Mouse (Mus musculus) kidney, embryonic 16.5 days (tissue): ENCODE data around the gene Hectd1. TPM values are rescaled to one million over a fixed set of nuclear protein-coding genes. Genes with fewer than 3 reads are reported as not detected.

ENCODE experiments used
- ATAC-seq: fragments of 200-750 bp; cut with Nextera tagmentation; 2 replicates; pipeline ENCODE4 v1.8.0; 2017; ENCODE audit warnings: moderate TSS enrichment; ENCODE audit not compliant: low FRiP score, low TSS enrichment
- H3K27ac ChIP-seq: fragments of 300-500 bp; sonication (generic); 2 replicates; pipeline ENCODE4 v1.5.1; 2014; ENCODE audit warnings: low read length
- H3K27me3 ChIP-seq: fragments of 300-500 bp; sonication (generic); 2 replicates; pipeline ENCODE4 v1.6.1; 2014; ENCODE audit warnings: low read length, control low read depth, mixed read lengths; ENCODE audit not compliant: insufficient read depth
- H3K36me3 ChIP-seq: fragments of 300-500 bp; sonication (generic); 2 replicates; pipeline ENCODE4 v1.6.1; 2014; ENCODE audit warnings: low read length, control low read depth, mixed read lengths; ENCODE audit not compliant: insufficient read depth
- H3K4me1 ChIP-seq: fragments of 300-500 bp; sonication (generic); 2 replicates; pipeline ENCODE4 v1.6.1; 2014; ENCODE audit warnings: low read length, control low read depth, mixed read lengths; ENCODE audit not compliant: insufficient read depth
- H3K4me2 ChIP-seq: fragments of 300-500 bp; sonication (generic); replicated peaks from 2 replicates; pipeline ENCODE4 v1.6.1; 2014; ENCODE audit warnings: low read depth, low read length
- H3K4me3 ChIP-seq: fragments of 300-500 bp; sonication (generic); 2 replicates; pipeline ENCODE4 v1.5.1; 2014; ENCODE audit warnings: mild to moderate bottlenecking, low read length
- H3K9ac ChIP-seq: fragments of 300-500 bp; sonication (generic); replicated peaks from 2 replicates; pipeline ENCODE4 v1.6.1; 2014; ENCODE audit warnings: low read length
- H3K9me3 ChIP-seq: fragments of 300-500 bp; sonication (generic); 2 replicates; pipeline ENCODE4 v1.6.1; 2016; ENCODE audit warnings: low read length, control low read depth
- WGBS: fragments of 180-500 bp; shearing (Covaris S2); extraction: QIAGEN DNeasy Blood & Tissue Kit; methylation state at CpG from one replicate; pipeline ENCODE4 v1.1.7; 2014; 5-methylcytosine and 5-hydroxymethylcytosine counted together
- polyA plus RNA-seq: library from polyadenylated mRNA; unstranded; fragments of >200 nt; fragmentation: Nextera tagmentation; extraction: Ambion mirVana; gene quantifications from 2 replicates; pipeline ENCODE4 v1.2.1, GENCODE M21; 2015

Gene Hectd1
- polyA plus RNA-seq, 1 experiment from 2014 or later, result 37.3 TPM

DNA sequence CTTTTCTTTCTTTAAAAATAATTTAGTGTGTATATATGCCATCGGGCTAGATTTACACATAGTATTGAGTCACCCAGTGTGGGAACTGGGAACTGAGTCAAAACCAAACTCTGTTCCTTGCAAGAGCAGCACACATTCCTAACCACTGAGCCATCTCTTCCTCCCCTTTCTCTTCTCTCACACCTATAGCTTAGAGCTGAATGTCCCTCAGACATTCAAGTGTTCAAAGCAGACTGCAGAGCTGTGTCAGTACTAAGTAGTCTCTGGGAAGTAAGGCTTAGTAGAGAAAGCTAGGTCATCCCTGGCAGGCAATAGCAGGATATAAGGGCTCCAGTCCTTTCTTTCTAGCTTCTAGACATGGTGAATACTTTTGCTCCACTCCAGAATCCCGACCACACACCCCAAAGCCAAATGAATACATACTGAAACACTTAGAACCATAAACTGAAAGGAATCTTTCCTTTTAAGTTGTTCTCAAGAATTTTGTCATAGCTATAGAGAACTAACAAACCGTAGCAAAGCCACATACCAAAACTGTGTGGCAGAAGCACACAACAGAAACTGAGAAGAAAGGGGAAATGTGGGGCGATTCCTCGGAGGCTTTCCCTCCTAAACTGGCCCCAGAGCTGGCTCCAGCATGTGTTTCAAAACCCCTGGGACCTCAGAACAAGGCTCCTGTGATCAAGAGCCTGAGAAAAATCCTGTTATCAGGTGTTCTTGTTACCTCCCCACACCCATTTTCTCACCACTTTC is 17.8 kb downstream of the Hectd1 start:
- Histone ChIP-seq H3K9me3 (no peaks in the 10 kb centered on the region; the same call in 1 of the 2 replicates), H3K4me2 (no peak overlapping the region), H3K27ac (no peak overlapping the region), H3K4me1 (peaks cover 4% of the 10 kb centered on the region; the same call in 1 of the 2 replicates), H3K9ac (no peak overlapping the region), H3K27me3 (no peaks in the 10 kb centered on the region), H3K36me3 (peaks cover 13% of the 10 kb centered on the region; the same call in 1 of the 2 replicates), H3K4me3 (no peak overlapping the region)
- ATAC-seq, result no peak
- 80% methylated on average over 5 of the region's 5 CpGs for WGBS

DNA sequence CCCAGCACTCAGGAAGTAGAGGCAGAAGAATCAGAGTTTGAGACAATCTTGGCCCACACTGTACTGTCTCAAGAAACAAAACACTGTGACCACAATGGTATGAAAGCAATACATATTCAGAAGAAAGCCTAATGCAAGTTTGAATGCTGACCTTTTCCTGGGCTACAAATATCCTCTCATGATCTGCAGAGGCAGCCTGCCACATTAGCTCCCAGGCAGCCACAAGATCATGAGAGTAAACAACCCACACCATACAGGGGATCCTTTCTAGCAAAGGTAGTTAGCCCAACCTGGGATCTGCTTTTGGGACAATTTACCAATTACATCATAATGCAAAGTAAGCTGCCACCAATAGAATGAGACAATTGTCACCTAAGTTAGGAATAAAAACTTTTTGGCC is 18.8 kb downstream of the Hectd1 start:
- no peak overlapping the region for H3K9ac ChIP-seq
- H3K27me3 ChIP-seq, result no peaks in the 10 kb centered on the region
- peaks cover 15% of the 10 kb centered on the region for H3K36me3 ChIP-seq
- H3K27ac ChIP-seq, result no peak overlapping the region
- H3K4me1 ChIP-seq, result peaks cover 4% of the 10 kb centered on the region; the same call in 1 of the 2 replicates
- no peaks in the 10 kb centered on the region; the same call in 1 of the 2 replicates for H3K9me3 ChIP-seq
- no peak for ATAC-seq
- H3K4me2 ChIP-seq, result no peak overlapping the region
- H3K4me3 ChIP-seq, result no peak overlapping the region

DNA sequence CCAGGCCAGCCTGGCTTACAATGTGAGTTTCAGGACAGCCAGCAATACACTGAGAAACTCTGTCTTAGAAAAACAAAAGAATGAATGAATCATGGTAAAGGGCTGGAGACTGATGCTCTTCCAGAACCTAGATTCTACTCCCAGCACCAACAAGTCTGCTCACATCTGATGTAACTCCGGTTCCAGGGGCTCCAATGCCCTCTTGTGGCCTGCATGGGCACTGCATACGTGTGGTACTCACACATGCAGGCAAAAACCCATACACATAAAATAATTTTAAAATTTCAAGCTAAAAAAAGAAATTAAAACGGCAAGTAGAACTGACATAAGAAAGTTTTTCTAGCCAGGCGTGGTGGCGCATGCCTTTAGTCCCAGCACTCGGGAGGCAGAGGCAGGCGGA is 44.5 kb downstream of the Hectd1 start:
- no peak for ATAC-seq
- H3K27me3 ChIP-seq, result no peaks in the 10 kb centered on the region
- H3K4me3 ChIP-seq, result no peak overlapping the region
- H3K4me2 ChIP-seq, result no peak overlapping the region
- WGBS, result 94% methylated on average over 7 of the region's 7 CpGs
- no peak overlapping the region for H3K27ac ChIP-seq
- H3K36me3 ChIP-seq, result peaks cover 62% of the 10 kb centered on the region
- no peak overlapping the region for H3K9ac ChIP-seq
- H3K9me3 ChIP-seq, result no peaks in the 10 kb centered on the region
- H3K4me1 ChIP-seq, result no peaks in the 10 kb centered on the region

DNA sequence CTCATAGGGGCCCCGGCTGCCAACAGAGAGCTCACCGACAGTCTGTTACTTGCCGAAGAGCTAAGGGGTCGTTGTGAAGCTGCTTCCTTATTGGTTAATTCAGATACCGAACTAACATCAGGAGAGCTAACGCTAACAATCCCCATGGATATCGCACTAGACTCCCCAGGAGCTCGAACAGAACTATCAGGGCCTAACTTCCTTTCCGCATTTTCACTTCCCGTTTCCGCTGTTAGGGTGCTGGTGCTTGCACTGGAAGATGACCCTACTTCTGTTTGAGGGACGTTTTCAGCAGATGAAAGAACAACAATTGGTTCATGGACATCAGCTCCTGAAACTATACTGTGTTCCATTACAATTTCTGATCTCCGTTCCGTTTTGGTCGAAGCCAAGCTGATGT is 60.6 kb downstream of the Hectd1 start:
- H3K27ac ChIP-seq, result no peak overlapping the region
- H3K4me1 ChIP-seq, result no peaks in the 10 kb centered on the region
- no peaks in the 10 kb centered on the region for H3K9me3 ChIP-seq
- H3K27me3 ChIP-seq, result no peaks in the 10 kb centered on the region
- WGBS, result 94% methylated on average over 15 of the region's 15 CpGs
- peaks cover 49% of the 10 kb centered on the region for H3K36me3 ChIP-seq
- ATAC-seq, result no peak
- H3K4me3 ChIP-seq, result no peak overlapping the region
- H3K4me2 ChIP-seq, result no peak overlapping the region
- H3K9ac ChIP-seq, result no peak overlapping the region

DNA sequence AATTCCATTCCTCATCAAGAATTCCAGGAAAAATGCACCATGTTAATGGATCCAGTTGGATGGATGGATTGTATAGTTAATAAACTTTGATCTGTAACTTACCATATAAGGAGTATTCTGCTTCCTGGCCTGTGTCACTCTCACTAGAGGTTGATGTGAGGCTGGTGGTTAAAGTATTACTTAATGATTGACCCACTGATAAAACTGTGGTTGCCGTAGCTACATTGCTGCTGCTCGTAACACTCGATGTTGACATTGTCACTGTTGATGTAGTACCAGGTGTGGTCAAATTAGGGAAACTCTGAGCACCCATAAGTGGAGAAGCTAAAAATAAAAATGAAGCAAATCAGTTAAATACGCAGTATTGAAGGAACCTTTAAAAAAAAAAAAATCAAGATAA is 61.9 kb downstream of the Hectd1 start:
- 81% methylated on average over 4 of the region's 4 CpGs for WGBS
- Histone ChIP-seq H3K4me1 (no peaks in the 10 kb centered on the region), H3K9me3 (no peaks in the 10 kb centered on the region), H3K4me3 (no peak overlapping the region), H3K27ac (no peak overlapping the region), H3K4me2 (no peak overlapping the region), H3K9ac (no peak overlapping the region), H3K36me3 (peaks cover 53% of the 10 kb centered on the region), H3K27me3 (no peaks in the 10 kb centered on the region)
- no peak for ATAC-seq

DNA sequence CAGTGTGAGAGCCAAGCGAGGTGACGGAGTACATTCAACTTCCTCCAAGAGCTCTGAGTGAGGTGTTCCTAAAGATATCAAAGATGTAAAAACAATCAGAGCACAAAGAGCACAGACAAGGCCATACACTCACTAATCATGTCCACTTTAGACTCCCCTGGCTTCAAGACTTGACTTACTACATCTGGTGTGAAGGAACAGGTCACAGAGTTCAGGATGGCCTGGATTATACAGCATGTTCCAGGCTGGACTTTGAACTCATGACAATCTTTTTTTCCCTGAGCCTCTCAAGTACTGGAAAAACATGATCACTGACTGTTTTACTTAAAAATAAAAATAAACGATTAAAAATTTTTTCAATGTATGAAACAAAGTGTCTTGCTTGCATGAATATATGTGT is 70.0 kb downstream of the Hectd1 start:
- no peak overlapping the region for H3K9ac ChIP-seq
- no peak overlapping the region for H3K27ac ChIP-seq
- ATAC-seq, result no peak
- 74% methylated on average over 3 of the region's 3 CpGs for WGBS
- H3K4me3 ChIP-seq, result no peak overlapping the region
- peaks cover 58% of the 10 kb centered on the region for H3K36me3 ChIP-seq
- no peaks in the 10 kb centered on the region for H3K9me3 ChIP-seq
- H3K27me3 ChIP-seq, result no peaks in the 10 kb centered on the region
- no peak overlapping the region for H3K4me2 ChIP-seq
- H3K4me1 ChIP-seq, result no peaks in the 10 kb centered on the region

DNA sequence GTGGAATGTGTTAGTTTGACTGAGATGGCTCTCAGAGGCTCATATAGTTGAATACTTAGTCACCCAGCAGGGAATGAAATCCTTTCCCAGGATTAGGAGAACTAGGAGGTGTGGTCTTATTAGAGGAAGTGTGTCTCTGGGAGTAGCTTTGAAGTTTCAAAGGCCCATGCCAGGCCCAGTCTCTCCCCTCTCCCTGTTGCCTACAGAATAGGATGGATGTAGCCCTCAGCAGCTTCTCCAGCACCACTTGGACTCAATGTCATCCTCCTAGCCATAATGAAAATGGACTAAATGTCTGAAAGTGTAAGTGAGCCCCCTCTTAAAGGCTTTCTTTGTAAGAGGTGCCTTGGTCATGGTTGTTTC is 72.8 kb downstream of the Hectd1 start:
- H3K9me3 ChIP-seq, result no peaks in the 10 kb centered on the region
- H3K4me3 ChIP-seq, result no peak overlapping the region
- no peak overlapping the region for H3K4me2 ChIP-seq
- H3K27me3 ChIP-seq, result no peaks in the 10 kb centered on the region
- peaks cover 58% of the 10 kb centered on the region for H3K36me3 ChIP-seq
- no peak overlapping the region for H3K27ac ChIP-seq
- no peak overlapping the region for H3K9ac ChIP-seq
- H3K4me1 ChIP-seq, result no peaks in the 10 kb centered on the region
- no peak for ATAC-seq

DNA sequence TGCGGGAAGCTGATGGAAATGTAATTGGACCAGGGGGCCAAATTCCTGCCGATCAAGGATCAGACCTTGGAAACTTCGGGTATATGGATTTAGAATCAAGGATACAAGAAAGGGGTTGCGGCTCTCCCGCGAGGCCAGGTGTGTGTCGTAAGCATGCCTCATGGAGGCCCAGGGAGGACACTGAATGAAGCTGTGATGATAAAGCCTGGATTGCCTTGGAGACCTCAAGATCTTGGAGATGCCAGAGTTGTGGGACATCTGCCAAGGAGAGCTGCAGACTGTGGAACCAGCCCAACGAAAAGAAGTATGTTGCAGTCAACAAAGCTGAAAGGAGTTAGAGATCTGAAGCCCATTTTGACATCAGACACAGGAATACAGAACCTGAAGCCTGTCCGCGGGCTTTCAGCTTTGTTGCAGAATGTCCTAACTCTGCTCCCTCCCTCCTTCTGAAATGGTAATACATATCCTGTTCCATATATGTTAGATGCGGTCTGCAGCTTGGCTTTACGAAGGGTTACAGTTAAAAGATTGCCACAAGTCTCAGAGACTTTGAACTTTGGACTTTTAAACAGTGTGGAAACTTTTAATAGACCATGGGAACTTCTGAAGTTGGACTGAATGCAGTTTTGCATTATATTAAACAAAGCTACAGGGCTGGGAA is 73.3 kb downstream of the Hectd1 start:
- Histone ChIP-seq H3K9me3 (no peaks in the 10 kb centered on the region), H3K27ac (no peak overlapping the region), H3K4me3 (no peak overlapping the region), H3K36me3 (peaks cover 61% of the 10 kb centered on the region), H3K4me2 (no peak overlapping the region), H3K4me1 (no peaks in the 10 kb centered on the region), H3K27me3 (no peaks in the 10 kb centered on the region), H3K9ac (no peak overlapping the region)
- 94% methylated on average over 12 of the region's 12 CpGs for WGBS
- no peak for ATAC-seq

DNA sequence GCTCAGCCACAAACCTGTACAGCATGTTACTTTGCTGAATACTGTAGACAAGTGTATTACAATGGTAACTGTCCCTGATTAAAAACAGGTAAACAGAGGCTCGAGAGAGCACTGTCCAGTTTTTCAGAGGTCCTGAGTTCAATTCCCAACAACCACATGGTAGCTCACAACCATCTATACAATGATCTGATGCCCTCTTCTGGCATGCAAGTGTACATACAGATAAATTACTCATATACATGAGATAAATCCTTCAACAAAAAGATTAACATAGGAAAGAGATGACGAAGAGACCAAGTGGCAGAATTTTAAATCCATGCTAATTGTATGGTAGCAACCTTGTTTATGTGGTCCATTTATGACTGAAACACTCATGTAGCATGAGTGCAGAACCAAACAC is 82.0 kb downstream of the Hectd1 start:
- no peaks in the 10 kb centered on the region for H3K9me3 ChIP-seq
- no peak overlapping the region for H3K4me2 ChIP-seq
- WGBS, result 94% methylated on average over 2 of the region's 2 CpGs
- H3K36me3 ChIP-seq, result peaks cover 74% of the 10 kb centered on the region
- H3K9ac ChIP-seq, result no peak overlapping the region
- no peak overlapping the region for H3K27ac ChIP-seq
- H3K27me3 ChIP-seq, result no peaks in the 10 kb centered on the region
- ATAC-seq, result no peak
- H3K4me1 ChIP-seq, result no peaks in the 10 kb centered on the region
- no peak overlapping the region for H3K4me3 ChIP-seq

DNA sequence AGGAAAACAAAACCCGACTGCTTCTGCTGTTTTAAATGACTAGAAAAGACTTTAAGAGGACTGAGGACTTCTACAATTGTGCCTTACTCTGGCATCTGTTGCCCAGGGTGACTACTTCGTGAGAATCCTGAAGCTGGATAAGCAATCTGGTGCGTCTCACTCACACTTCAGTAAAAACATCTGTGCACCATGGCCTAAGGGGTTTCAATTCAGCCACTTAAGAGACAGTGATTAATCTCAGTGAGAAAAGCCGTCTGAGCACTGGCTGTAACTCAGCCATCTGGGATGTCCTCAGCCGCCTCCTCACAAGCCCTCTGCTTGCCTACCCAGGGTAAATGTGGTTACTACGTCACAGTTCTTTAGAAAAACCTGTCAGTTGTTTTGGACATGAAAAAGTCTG is 84.4 kb downstream of the Hectd1 start:
- no peaks in the 10 kb centered on the region for H3K4me1 ChIP-seq
- H3K27me3 ChIP-seq, result no peaks in the 10 kb centered on the region
- H3K4me3 ChIP-seq, result no peak overlapping the region
- H3K4me2 ChIP-seq, result no peak overlapping the region
- H3K9me3 ChIP-seq, result no peaks in the 10 kb centered on the region
- 60% methylated on average over 6 of the region's 6 CpGs for WGBS
- peaks cover 63% of the 10 kb centered on the region for H3K36me3 ChIP-seq
- no peak for ATAC-seq
- no peak overlapping the region for H3K9ac ChIP-seq
- no peak overlapping the region for H3K27ac ChIP-seq
